In genomic region chr8:64735161-64735560, GRCm38 (mm10) we compare ENCODE assay signal across 13 mouse cellular contexts. TPM values are rescaled to one million over a fixed set of nuclear protein-coding genes. Genes with fewer than 3 reads are reported as not detected.
A peak's percentile ranks its signal among the peaks of the same experiment; 100 is the strongest.
DNase-seq lines count a peak whose midpoint lies in the region; ATAC-seq lines count a peak whose summit lies in the region.
"Had no signal": no experiment of that assay in that cellular context is flagged by ENCODE, and none has a peak within 500 bp of the region (broad histone marks: within the 10 kb centered on the region; RNA-seq: fewer than 3 reads in every experiment).

No protein-coding gene starts in this region.

- peak; percentile 7 for DNase-seq in cerebellum, adult 9-10 months
- no peak for DNase-seq in cerebellum, postnatal 10 days
- no peak for DNase-seq in liver
- DNase-seq in adrenal gland, postnatal 10 days, result peak; percentile 28
- no peak for DNase-seq in right cerebral cortex, adult 2 months (ENCODE audit: low spot score in 2 of 2)
- no peak for DNase-seq in heart, postnatal 14 days
- DNase-seq: kidney, postnatal 10 days; layer of hippocampus, adult 9-11 months; thymus, adult 18-20 months had no signal

- peaks cover 22% of the 10 kb centered on the region for H3K4me1 ChIP-seq in liver, embryonic 12.5 days

- H3K9ac ChIP-seq in liver, embryonic 12.5 days, result no peak overlapping the region

- H3K36me3 ChIP-seq in liver, embryonic 12.5 days, result peaks cover 8% of the 10 kb centered on the region

- H3K4me3 ChIP-seq in liver, embryonic 12.5 days, result no peak overlapping the region

- 39% methylated on average over 8 of the region's 8 CpGs for WGBS in liver, embryonic 12.5 days (ENCODE audit: insufficient replicate concordance)

- intact Hi-C loops in heart, postnatal 14 days (cut with DNase I), result no loop called here

- ATAC-seq in liver, embryonic 12.5 days, result no peak
- peak; percentile 11 for ATAC-seq in megakaryocyte progenitor cell, adult 5-6 weeks (replicated peaks; ENCODE audit: poor library complexity)
- ATAC-seq: forebrain, embryonic 14.5 days; intestine, embryonic 16.5 days had no signal

- H3K9me3 ChIP-seq in liver, embryonic 12.5 days (replicated peaks), result no peaks in the 10 kb centered on the region

- H3K4me2 ChIP-seq in liver, embryonic 12.5 days, result no peak overlapping the region

- H3K27me3 ChIP-seq in liver, embryonic 12.5 days (replicated peaks), result no peaks in the 10 kb centered on the region

- peak overlapping the region; percentile 22; the same call in 1 of the 2 replicates for H3K27ac ChIP-seq in liver, embryonic 12.5 days

RNA-seq across cellular contexts. Expression of gene Msmo1, which starts 1.6 kb away (rescaled TPM):
- polyA plus RNA-seq in liver, embryonic 12.5 days (2016; fragmentation: Nextera tagmentation; extraction: Ambion mirVana), result 122 and 135 TPM in 2 replicates
- total RNA-seq in adrenal gland, postnatal 10 days (2021), result 10 to 100 TPM; 29.4 to 57.0 TPM
- total RNA-seq in megakaryocyte progenitor cell, adult 5-6 weeks (2015), result 22.8 and 23.8 TPM in 2 replicates
- total RNA-seq in megakaryocyte progenitor cell, adult 5-6 weeks (2017), result 46.0 and 51.2 TPM in 2 replicates
- total RNA-seq in heart, postnatal 14 days (2021), result 1 to 10 TPM; 7.7 to 8.8 TPM

RNA-seq across cellular contexts. Expression of gene Cpe, which starts 42.3 kb away (rescaled TPM):
- polyA plus RNA-seq in liver, embryonic 12.5 days (2016; fragmentation: Nextera tagmentation; extraction: Ambion mirVana), result 6.3 and 6.7 TPM in 2 replicates
- total RNA-seq in adrenal gland, postnatal 10 days (2021), result 100 to 1,000 TPM; 345 to 374 TPM
- not detected in 2 replicates for total RNA-seq in megakaryocyte progenitor cell, adult 5-6 weeks (2015)
- total RNA-seq in megakaryocyte progenitor cell, adult 5-6 weeks (2017), result not detected in 2 replicates
- 100 to 1,000 TPM; 283 to 292 TPM for total RNA-seq in heart, postnatal 14 days (2021)

Comparison
In these comparisons a context has a peak if more than half of its experiments do, and no peak if none do; other contexts are left out.
1. DNase-seq: peak in cerebellum, adult 9-10 months (single experiment) and adrenal gland, postnatal 10 days (single experiment); none in cerebellum, postnatal 10 days (0 of 2), liver (single experiment), right cerebral cortex, adult 2 months (0 of 2) and heart, postnatal 14 days (0 of 2).
2. RNA of gene Cpe, which starts 42.3 kb away (total RNA-seq): 345 to 374 TPM in adrenal gland, postnatal 10 days and 283 to 292 TPM in heart, postnatal 14 days; not detected in megakaryocyte progenitor cell, adult 5-6 weeks; every median in the first group is over 100 times any median in the second.